Mouse (Mus musculus) CH12.LX (cell line): ENCODE measurements at regions not wholly inside any gene's neighbourhood (a gene's known extent, or its start where the extent isn't known, plus 50 kb on each side); places are given as distances from the start of the nearest gene placed in this dataset.

Experiments used
- DNase-seq: peaks from one replicate; pipeline ENCODE4 v3.0.0-alpha.2; 2013; ENCODE audit errors: extremely low read depth
- H3K27ac ChIP-seq: 2 replicates; pipeline ENCODE4 v1.5.1; 2012; ENCODE audit warnings: low read depth, mild to moderate bottlenecking, control low read depth, moderate library complexity; ENCODE audit not compliant: insufficient read depth
- H3K27me3 ChIP-seq: replicated peaks from 2 replicates; pipeline ENCODE3; 2012; ENCODE audit warnings: inconsistent platforms
- H3K36me3 ChIP-seq, 2 experiments: replicated peaks in 1 of 2; 2 replicates each; pipeline versions ENCODE3 to v1.6.1; 2012; ENCODE audit warnings: inconsistent platforms in 1 of 2, low read length in 1 of 2, mild to moderate bottlenecking in 1 of 2, mixed read lengths in 1 of 2, moderate library complexity in 1 of 2; ENCODE audit not compliant: control insufficient read depth in 1 of 2, insufficient read depth in 1 of 2
- H3K4me1 ChIP-seq, 2 experiments: 2 replicates each; pipeline ENCODE4 v1.6.1; 2012; ENCODE audit warnings: inconsistent platforms in 1 of 2, moderate library complexity in 1 of 2; ENCODE audit not compliant: insufficient read depth in 2 of 2, control insufficient read depth in 1 of 2
- H3K4me2 ChIP-seq: 2 replicates; pipeline ENCODE4 v1.6.1; 2012; ENCODE audit warnings: low read depth, mild to moderate bottlenecking, control low read depth; ENCODE audit not compliant: poor library complexity, insufficient read depth, severe bottlenecking
- H3K4me3 ChIP-seq, 3 experiments: fragments of 150-350 bp in 1 of 3; sonication (generic) in 1 of 3; replicated peaks in 1 of 3; 2 replicates each; pipeline versions ENCODE3 to v1.5.1; 2011 to 2012; ENCODE audit warnings: low read depth in 2 of 3, low read length in 2 of 3, mild to moderate bottlenecking in 2 of 3, moderate library complexity in 2 of 3, control low read depth in 1 of 3, improper control_type of control experiment in 1 of 3, inconsistent platforms in 1 of 3, mixed read lengths in 1 of 3; ENCODE audit not compliant: poor library complexity in 1 of 3
- H3K79me2 ChIP-seq: replicated peaks from 2 replicates; pipeline ENCODE4 v1.6.1; 2012; ENCODE audit warnings: mild to moderate bottlenecking, moderate library complexity; ENCODE audit not compliant: control insufficient read depth, poor library complexity, insufficient read depth, severe bottlenecking; ENCODE audit errors: extremely low read depth
- H3K9ac ChIP-seq: 2 replicates; pipeline ENCODE4 v1.6.1; 2012; ENCODE audit warnings: low read depth, mild to moderate bottlenecking, control low read depth, moderate library complexity; ENCODE audit not compliant: insufficient read depth
- H3K9me3 ChIP-seq: replicated peaks from 2 replicates; pipeline ENCODE3; 2012; ENCODE audit warnings: low read length, inconsistent platforms, mixed read lengths
- CHD1 ChIP-seq: IDR thresholded peaks from 2 replicates; pipeline ENCODE4 v1.6.1; 2012; ENCODE audit warnings: low read depth, low read length, improper control_type of control experiment, inconsistent platforms
- EP300 ChIP-seq: IDR thresholded peaks from 2 replicates; pipeline ENCODE4 v1.6.1; 2011; ENCODE audit warnings: low read length, improper control_type of control experiment
- ETS1 ChIP-seq: conservative IDR thresholded peaks from 2 replicates; pipeline ENCODE4 v1.6.1; 2012; ENCODE audit warnings: low read depth, mild to moderate bottlenecking, inconsistent platforms, low read length, improper control_type of control experiment, moderate library complexity
- GABPA ChIP-seq: IDR thresholded peaks from 2 replicates; pipeline ENCODE4 v1.6.1; 2012; ENCODE audit warnings: low read depth, low read length, improper control_type of control experiment, inconsistent platforms; ENCODE audit not compliant: insufficient replicate concordance
- HCFC1 ChIP-seq: IDR thresholded peaks from 2 replicates; pipeline ENCODE4 v1.6.1; 2012; ENCODE audit warnings: low read depth, mild to moderate bottlenecking, inconsistent platforms, low read length, improper control_type of control experiment
- IRF4 ChIP-seq: IDR thresholded peaks from 2 replicates; pipeline ENCODE4 v1.6.1; 2014; ENCODE audit warnings: low read depth, mild to moderate bottlenecking, inconsistent platforms, low read length, improper control_type of control experiment
- JUND ChIP-seq: conservative IDR thresholded peaks from 2 replicates; pipeline ENCODE4 v1.6.1; 2011; ENCODE audit warnings: low read depth, low read length, improper control_type of control experiment
- MAZ ChIP-seq: IDR thresholded peaks from 2 replicates; pipeline ENCODE4 v1.6.1; 2012; ENCODE audit warnings: low read depth, mild to moderate bottlenecking, inconsistent platforms, low read length, improper control_type of control experiment, moderate library complexity
- MYC ChIP-seq: IDR thresholded peaks from 2 replicates; pipeline ENCODE4 v1.6.1; 2011; ENCODE audit warnings: low read depth, mild to moderate bottlenecking, improper control_type of control experiment, low read length
- NELFE ChIP-seq: IDR thresholded peaks from 2 replicates; pipeline ENCODE4 v1.6.1; 2011; ENCODE audit warnings: low read depth, low read length, improper control_type of control experiment
- PAX5 ChIP-seq: IDR thresholded peaks from 2 replicates; pipeline ENCODE4 v1.6.1; 2012; ENCODE audit warnings: low read length, inconsistent platforms, mixed read lengths
- POLR2AphosphoS2 ChIP-seq: IDR thresholded peaks from 2 replicates; pipeline ENCODE4 v1.6.1; 2011; ENCODE audit warnings: low read depth, low read length, improper control_type of control experiment
- RCOR1 ChIP-seq: conservative IDR thresholded peaks from 2 replicates; pipeline ENCODE4 v1.6.1; 2012; ENCODE audit warnings: low read depth, mild to moderate bottlenecking, inconsistent platforms, low read length, improper control_type of control experiment
- TCF12 ChIP-seq: IDR thresholded peaks from 2 replicates; pipeline ENCODE4 v1.6.1; 2014; ENCODE audit warnings: low read depth, mild to moderate bottlenecking, inconsistent platforms, low read length, improper control_type of control experiment
- UBTF ChIP-seq: IDR thresholded peaks from 2 replicates; pipeline ENCODE4 v1.6.1; 2012; ENCODE audit warnings: low read depth, mild to moderate bottlenecking, inconsistent platforms, low read length, improper control_type of control experiment, moderate library complexity
- USF2 ChIP-seq: conservative IDR thresholded peaks from 2 replicates; pipeline ENCODE4 v1.6.1; 2011; ENCODE audit warnings: low read depth, low read length, improper control_type of control experiment
- ZKSCAN1 ChIP-seq: IDR thresholded peaks from 2 replicates; pipeline ENCODE4 v1.6.1; 2012; ENCODE audit warnings: low read depth, inconsistent platforms, low read length, improper control_type of control experiment, borderline replicate concordance
- dilution Hi-C: fragments of 300-500 bp; cut with MboI; formaldehyde crosslinking; loops from 2 replicates; pipeline ENCODE4 v1.14.3; 2020; ENCODE audit warnings: low sequenced_read_pairs; ENCODE audit not compliant: extremely low pct_unique_long_range_greater_than_20kb, extremely low pct_ligation_motif_present
- in situ Hi-C: fragments of 300-500 bp; cut with MboI; formaldehyde crosslinking; loops from 3 replicates; pipeline ENCODE4 v1.14.3; 2019; ENCODE audit warnings: low sequenced_read_pairs, low pct_ligation_motif_present, low pct_unique_long_range_greater_than_20kb, mixed read lengths

DNA sequence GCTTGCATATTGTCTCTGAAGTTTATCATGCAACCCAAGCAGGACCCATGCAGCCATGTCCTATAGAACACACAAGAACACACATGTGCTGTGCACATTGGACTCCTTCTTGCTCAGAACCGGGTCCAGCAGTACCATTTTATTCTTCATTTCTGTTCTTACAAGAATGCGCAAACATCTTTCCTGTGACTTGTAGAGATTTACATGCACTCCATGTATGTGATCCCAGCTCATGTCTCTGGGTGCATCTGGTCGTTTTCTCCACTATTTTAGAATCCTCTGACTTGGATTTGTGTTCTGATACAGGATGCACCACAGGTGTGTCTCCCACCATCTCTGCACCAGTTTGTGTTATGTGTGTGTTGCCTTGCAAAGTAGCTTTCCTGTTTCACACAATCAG lies 408.4 kb downstream of the Fam19a5 start:
- no peaks in the 10 kb centered on the region for H3K4me1 ChIP-seq

GRCm38 (mm10) chr15:87955685-87956256 lies 411.7 kb downstream of the Fam19a5 start:
- TF ChIP-seq TCF12 = no peak
- no peaks in the 10 kb centered on the region for H3K36me3 ChIP-seq
- no peak overlapping the region for H3K4me2 ChIP-seq
- no peak overlapping the region for H3K27ac ChIP-seq
- DNase-seq = no peak
- H3K79me2 ChIP-seq = no peaks in the 10 kb centered on the region
- no peaks in the 10 kb centered on the region for H3K4me1 ChIP-seq
- dilution Hi-C loops = no loop called here
- no peak overlapping the region for H3K9ac ChIP-seq
- no peaks in the 10 kb centered on the region for H3K27me3 ChIP-seq
- no peak overlapping the region for H3K4me3 ChIP-seq
- in situ Hi-C loops = no loop called here
- H3K9me3 ChIP-seq = peaks cover 93% of the 10 kb centered on the region

More for the DNA sequence above, 408.4 kb downstream of the Fam19a5 start:
- Histone ChIP-seq H3K9ac (no peak overlapping the region), H3K36me3 (no peaks in the 10 kb centered on the region), H3K79me2 (no peaks in the 10 kb centered on the region), H3K9me3 (peaks cover 85% of the 10 kb centered on the region), H3K27me3 (no peaks in the 10 kb centered on the region), H3K27ac (no peak overlapping the region), H3K4me3 (no peak overlapping the region), H3K4me2 (no peak overlapping the region)
- TF ChIP-seq PAX5 = no peak
- TF ChIP-seq USF2 = no peak
- TF ChIP-seq ETS1 = no peak
- no peak for TF ChIP-seq IRF4
- TF ChIP-seq CHD1 = no peak
- no peak for TF ChIP-seq HCFC1
- no peak for TF ChIP-seq POLR2AphosphoS2
- no peak for TF ChIP-seq NELFE
- TF ChIP-seq UBTF = no peak
- no peak for TF ChIP-seq MYC
- TF ChIP-seq EP300 = no peak
- TF ChIP-seq ZKSCAN1 = no peak
- no peak for TF ChIP-seq RCOR1
- TF ChIP-seq JUND = no peak
- TF ChIP-seq MAZ = no peak
- TF ChIP-seq GABPA = no peak
- in situ Hi-C loops (no loop called here), dilution Hi-C loops (no loop called here)
- no peak for DNase-seq
